Mouse (Mus musculus) inflammation-experienced regulatory T-cells, adult 6 months (primary cell): ENCODE data around the gene Dnah17. TPM values are rescaled to one million over a fixed set of nuclear protein-coding genes. Genes with fewer than 3 reads are reported as not detected.

Experiments used
- ATAC-seq: one replicate; pipeline ENCODE4 v1.8.0; 2017
- polyA plus RNA-seq, 3 experiments: library from polyadenylated mRNA; unstranded; fragments of 100-300 nt; shearing (Covaris generic); gene quantifications; one replicate each; pipeline ENCODE4 v1.2.1; 2017

The Dnah17 gene
- polyA plus RNA-seq, 3 experiments from 2014 or later, result 0.11 to 0.73 (median 0.60) TPM

DNA sequence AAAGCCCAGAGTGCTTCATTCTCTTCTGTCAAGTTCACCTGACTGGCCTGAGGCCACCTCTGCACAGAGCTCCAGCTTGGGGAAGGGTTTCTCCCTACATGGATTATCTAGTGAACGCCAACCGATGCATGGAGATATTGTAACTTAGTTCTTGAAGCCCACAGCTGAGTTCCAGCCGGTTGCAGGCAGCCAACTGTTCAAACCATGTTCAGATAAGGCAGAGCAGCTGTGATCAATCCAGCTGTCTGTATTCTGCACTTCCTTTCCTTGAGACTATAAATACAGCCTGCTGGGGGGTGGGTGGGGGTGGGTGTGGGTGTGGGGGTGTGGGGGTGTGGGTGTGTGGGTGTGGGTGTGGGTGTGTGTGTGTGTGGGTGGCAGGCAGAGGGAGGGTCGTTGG lies 45.3 kb downstream of the Dnah17 start:
- no peak for ATAC-seq

- ATAC-seq, result no peak
Observed at GRCm38 (mm10) chr11:118084266-118084665, 46.2 kb downstream of the Dnah17 start.

DNA sequence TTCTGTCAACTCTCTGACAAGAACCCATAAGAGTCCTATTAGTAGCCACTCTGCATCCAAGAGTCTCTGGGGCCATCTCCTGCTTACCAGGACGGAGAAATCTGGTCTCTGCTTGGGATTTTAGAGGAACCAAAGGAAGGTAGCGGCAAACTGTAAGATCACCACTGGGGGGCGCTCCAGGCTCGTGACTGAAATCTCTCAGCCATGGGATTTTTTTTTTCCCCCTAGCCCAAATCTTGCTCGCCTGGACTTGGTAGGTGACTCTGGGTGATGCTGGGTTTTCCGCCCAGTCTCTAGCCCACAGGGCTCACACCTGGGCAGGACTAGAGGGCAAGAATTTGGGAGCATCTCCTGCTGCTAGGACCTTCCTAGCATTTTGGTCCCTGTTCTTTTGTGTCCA lies 46.6 kb downstream of the Dnah17 start:
- ATAC-seq, result no peak

GRCm38 (mm10) chr11:118082294-118082693 lies 48.1 kb downstream of the Dnah17 start:
- no peak for ATAC-seq

GRCm38 (mm10) chr11:118079750-118080149 lies 50.7 kb downstream of the Dnah17 start:
- ATAC-seq, result no peak

GRCm38 (mm10) chr11:118076929-118077328 lies 53.5 kb downstream of the Dnah17 start:
- ATAC-seq, result no peak

GRCm38 (mm10) chr11:118075035-118075522 lies 55.4 kb downstream of the Dnah17 start:
- ATAC-seq, result no peak

GRCm38 (mm10) chr11:118071227-118071912 lies 59.1 kb downstream of the Dnah17 start:
- no peak for ATAC-seq

DNA sequence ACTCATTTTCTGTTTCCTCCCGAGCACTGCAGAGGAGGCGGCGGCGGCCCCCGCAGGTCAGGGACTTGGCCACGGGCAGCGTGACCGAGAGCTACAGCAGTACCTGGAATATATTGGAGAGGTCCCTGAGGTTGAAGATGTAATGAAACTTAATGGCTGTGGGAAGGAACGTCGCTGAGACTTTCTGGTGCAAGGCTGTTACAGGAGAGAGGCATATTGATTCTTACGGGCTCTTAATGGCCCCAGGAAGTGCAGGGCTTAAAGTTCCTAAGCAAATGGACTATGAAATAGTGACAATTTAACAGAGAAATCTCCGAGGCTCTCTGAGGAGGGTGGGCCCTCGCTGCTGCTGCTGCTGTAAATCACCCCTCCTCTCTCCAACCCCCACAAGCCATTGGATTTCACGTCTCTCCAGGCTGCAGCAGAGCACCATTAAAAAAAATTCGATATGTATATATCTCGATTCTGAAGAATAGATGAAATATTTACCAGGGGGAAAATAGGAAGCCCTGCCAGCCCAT lies 61.6 kb downstream of the Dnah17 start:
- no peak for ATAC-seq

- no peak for ATAC-seq
Observed at GRCm38 (mm10) chr11:118067588-118067987, 62.8 kb downstream of the Dnah17 start.

DNA sequence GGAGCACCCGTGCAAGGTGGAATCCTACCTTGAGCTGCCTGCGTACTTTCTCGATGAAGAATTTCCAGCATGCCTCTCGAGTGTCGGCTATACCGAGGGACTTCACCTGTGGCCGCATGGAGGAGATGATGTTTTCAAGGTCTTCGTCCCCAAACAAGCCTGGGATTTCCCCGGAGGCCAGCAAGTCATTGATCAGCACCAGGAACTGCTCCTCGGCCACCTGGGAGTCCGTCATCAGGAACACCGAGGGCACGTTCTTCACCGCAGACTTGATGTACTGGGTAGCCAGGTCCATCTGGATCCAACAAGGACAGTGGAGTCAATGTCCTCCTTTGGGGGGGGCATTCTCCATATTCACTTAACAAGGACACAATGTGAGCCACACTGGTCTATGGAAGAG lies 70.4 kb downstream of the Dnah17 start:
- ATAC-seq, result no peak

GRCm38 (mm10) chr11:118058872-118059271 lies 71.6 kb downstream of the Dnah17 start:
- ATAC-seq, result no peak

- no peak for ATAC-seq
Observed at GRCm38 (mm10) chr11:118058367-118058766, 72.1 kb downstream of the Dnah17 start.

DNA sequence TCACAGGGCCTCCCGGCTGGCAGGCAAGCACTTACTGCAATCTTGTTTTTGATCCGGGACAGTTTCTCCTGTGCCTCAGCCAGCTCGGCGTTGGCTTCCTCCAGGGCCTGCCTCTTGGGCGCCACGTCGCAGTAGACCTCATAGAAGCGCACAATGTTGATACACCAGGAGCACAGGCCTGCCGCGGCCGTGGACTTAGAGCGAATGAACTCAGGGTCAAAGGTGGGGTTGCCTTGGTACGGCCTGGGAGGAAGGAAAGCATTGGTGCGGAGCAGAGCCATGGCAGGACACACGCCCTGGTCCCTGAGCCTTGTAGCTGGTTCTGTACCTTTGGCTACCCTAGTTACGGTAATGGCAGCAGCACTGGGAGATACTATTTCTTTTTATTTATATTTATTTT lies 80.3 kb downstream of the Dnah17 start:
- no peak for ATAC-seq

DNA sequence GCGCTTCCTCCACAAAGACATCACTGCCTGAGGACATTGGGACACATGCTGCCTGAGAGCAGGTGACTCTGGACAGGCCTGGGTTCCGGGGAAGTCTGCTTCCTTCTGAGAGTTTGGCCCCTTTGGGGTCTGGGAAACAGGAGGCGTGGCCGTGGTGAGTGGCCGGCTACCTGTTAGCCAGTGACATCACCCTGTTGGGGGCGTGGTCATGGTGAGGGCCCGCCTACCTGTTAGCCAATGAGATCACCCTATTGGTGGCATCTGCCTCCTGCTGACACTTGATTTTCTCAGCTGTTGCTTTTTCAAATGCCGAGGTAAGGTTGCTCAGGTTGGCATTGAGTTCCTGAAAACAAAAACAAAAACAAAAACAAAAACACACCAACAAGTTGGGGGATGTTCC lies 80.8 kb downstream of the Dnah17 start:
- ATAC-seq, result no peak

GRCm38 (mm10) chr11:118043293-118043907 lies 87.0 kb downstream of the Dnah17 start:
- no peak for ATAC-seq

- no peak for ATAC-seq
Observed at GRCm38 (mm10) chr11:118042791-118043190, 87.6 kb downstream of the Dnah17 start.

DNA sequence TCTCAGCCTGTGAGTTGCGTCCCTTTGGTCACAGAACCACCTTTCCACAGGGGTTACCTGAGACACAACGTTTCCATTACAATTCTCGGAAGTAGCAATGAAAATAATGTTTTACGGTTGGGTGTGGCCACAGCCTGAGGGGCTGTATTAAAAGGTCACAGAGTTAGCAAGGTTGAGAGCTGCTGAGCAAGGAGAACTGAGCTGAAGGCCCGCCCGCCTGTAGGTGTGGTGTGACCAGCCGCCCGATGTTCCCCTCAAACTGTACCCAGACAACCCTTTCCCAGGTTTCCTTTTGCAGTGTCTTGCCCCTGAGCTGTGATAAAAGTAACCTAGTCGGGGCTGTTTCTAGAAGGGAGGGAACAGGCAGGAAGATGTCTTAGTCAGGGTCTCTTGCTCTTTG lies 95.4 kb downstream of the Dnah17 start:
- ATAC-seq, result peak; percentile 28

DNA sequence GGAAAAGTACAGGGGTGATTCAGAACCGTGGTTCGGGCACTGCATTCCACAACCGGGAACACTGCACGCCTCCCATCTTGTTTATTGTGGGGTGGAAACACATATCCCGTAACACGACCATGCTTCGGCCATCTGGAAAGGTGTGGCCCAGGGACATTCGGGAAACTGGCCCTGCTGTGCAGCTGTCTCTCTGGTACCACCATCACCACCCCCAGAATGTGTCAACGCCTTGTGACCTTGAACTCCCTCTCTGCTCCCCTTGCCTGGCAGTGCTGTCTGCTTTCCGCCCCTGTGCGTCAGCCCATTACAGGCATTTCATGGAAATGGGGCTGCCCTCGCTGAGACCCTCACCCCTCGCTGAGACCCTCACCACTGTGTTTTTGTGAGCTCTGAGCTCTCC lies 96.0 kb downstream of the Dnah17 start:
- no peak for ATAC-seq

DNA sequence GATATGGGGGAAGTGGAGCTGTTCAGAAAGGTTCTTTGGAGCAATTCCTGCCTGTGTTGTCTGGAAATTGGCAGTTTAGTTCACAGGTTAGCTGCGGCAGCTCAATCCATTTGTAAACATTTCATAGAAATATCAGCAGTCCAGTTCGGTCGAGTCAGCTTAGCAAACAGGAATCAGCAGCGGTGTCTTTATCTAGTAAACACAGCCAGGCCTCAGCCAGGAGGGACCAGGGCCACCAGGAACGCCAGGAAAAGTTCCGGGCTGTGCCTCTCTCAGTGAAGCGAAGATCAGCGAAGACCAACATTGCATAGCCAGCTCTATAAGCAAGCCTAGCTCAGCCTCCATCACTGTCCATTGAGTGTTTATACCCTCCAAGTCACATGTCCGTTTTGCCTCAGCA lies 99.3 kb downstream of the Dnah17 start:
- ATAC-seq, result no peak

- no peak for ATAC-seq
Observed at GRCm38 (mm10) chr11:118029170-118029569, 101.3 kb downstream of the Dnah17 start.

DNA sequence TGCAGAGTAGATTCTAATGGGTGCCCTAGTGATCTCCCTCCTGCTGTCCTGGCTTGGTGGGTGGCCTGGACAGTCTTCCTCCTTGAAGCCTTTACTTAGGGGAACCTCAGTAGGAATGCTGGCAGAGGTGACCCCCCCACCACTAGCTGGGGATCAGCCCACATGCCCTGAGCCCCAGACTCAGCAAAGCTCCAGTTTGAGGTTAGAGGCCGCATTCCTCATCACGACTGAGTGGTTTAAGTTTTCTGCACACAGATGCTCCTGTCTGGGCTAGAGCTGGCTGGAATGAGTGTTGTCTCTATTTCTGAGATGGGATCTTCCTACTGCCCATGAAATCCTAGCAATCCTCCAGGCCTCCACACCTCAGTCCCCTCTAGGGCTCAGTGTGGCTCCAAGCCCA lies 106.3 kb downstream of the Dnah17 start:
- ATAC-seq, result no peak

- no peak for ATAC-seq
Observed at GRCm38 (mm10) chr11:118023475-118023874, 107.0 kb downstream of the Dnah17 start.

GRCm38 (mm10) chr11:118021806-118022205 lies 108.6 kb downstream of the Dnah17 start:
- ATAC-seq, result peak; percentile 70
